Mouse (Mus musculus): ENCODE results near the gene Ugt1a5.
"Not testable (repeated sequence)": the region's sequence is repeated elsewhere in the genome, so short reads cannot be mapped to it uniquely, and the experiment has no call there.

The Ugt1a5 gene

GRCm38 (mm10) chr1:88197443-88197842 lies 31.6 kb downstream of the Ugt1a5 start:
- no peak for DNase-seq (ENCODE audit: low read depth)

- no peak for DNase-seq (ENCODE audit: low read depth)
These were observed 34.2 kb downstream of the Ugt1a5 start for GRCm38 (mm10) chr1:88199996-88200395.

- DNase-seq (ENCODE audit: low read depth): no peak
These were observed 34.6 kb downstream of the Ugt1a5 start, which contains the start of gene Ugt1a2 for GRCm38 (mm10) chr1:88200456-88200855. Ugt1a2 (plus strand) TSS chr1:88200601.

- peak; percentile 64 for DNase-seq (ENCODE audit: low read depth)
These were observed 39.6 kb downstream of the Ugt1a5 start, which contains the start of gene Dnajb3 for GRCm38 (mm10) chr1:88205294-88205922. Dnajb3 (minus strand) TSS chr1:88205782.

GRCm38 (mm10) chr1:88206843-88207479 lies 41.1 kb downstream of the Ugt1a5 start:
- no peak for DNase-seq (ENCODE audit: low read depth)

GRCm38 (mm10) chr1:88211812-88212211 lies 46.0 kb downstream of the Ugt1a5 start, which contains the start of gene Ugt1a1:
Ugt1a1 (plus strand) TSS chr1:88211959.
- peak; percentile 5 for DNase-seq (ENCODE audit: low read depth)

GRCm38 (mm10) chr1:88212341-88213045 lies 46.7 kb downstream of the Ugt1a5 start:
- DNase-seq (ENCODE audit: low read depth): peak; percentile 5

- peak; percentile 6 for DNase-seq (ENCODE audit: low read depth)
These were observed 47.2 kb downstream of the Ugt1a5 start for GRCm38 (mm10) chr1:88213061-88213460.

GRCm38 (mm10) chr1:88213766-88214461 lies 48.1 kb downstream of the Ugt1a5 start:
- DNase-seq (ENCODE audit: low read depth): peak; percentile 13

GRCm38 (mm10) chr1:88214462-88214952 lies 48.7 kb downstream of the Ugt1a5 start:
- peak; percentile 11 for DNase-seq (ENCODE audit: low read depth)

GRCm38 (mm10) chr1:88215466-88216380 lies 49.9 kb downstream of the Ugt1a5 start:
- peak; percentile 5 for DNase-seq (ENCODE audit: low read depth)

- DNase-seq (ENCODE audit: low read depth): no peak
These were observed 50.7 kb downstream of the Ugt1a5 start for GRCm38 (mm10) chr1:88216551-88216950.

- peak; percentile 11 for DNase-seq (ENCODE audit: low read depth)
These were observed 51.3 kb downstream of the Ugt1a5 start for GRCm38 (mm10) chr1:88217144-88217543.

GRCm38 (mm10) chr1:88217576-88217975 lies 51.8 kb downstream of the Ugt1a5 start:
- DNase-seq (ENCODE audit: low read depth): peak; percentile 7

- peak; percentile 2 for DNase-seq (ENCODE audit: low read depth)
These were observed 52.2 kb downstream of the Ugt1a5 start for GRCm38 (mm10) chr1:88218051-88218450.

GRCm38 (mm10) chr1:88218591-88218990 lies 52.8 kb downstream of the Ugt1a5 start:
- DNase-seq (ENCODE audit: low read depth): no peak

- DNase-seq (ENCODE audit: low read depth): no peak
These were observed 53.2 kb downstream of the Ugt1a5 start for GRCm38 (mm10) chr1:88219054-88219453.

GRCm38 (mm10) chr1:88220336-88220735 lies 54.5 kb downstream of the Ugt1a5 start:
- DNase-seq (ENCODE audit: low read depth): no peak

GRCm38 (mm10) chr1:88222216-88222615 lies 56.4 kb downstream of the Ugt1a5 start:
- DNase-seq (ENCODE audit: low read depth): no peak

GRCm38 (mm10) chr1:88223011-88223515 lies 57.3 kb downstream of the Ugt1a5 start:
- DNase-seq (ENCODE audit: low read depth): not testable (repeated sequence)

- no peak for DNase-seq (ENCODE audit: low read depth)
These were observed 57.8 kb downstream of the Ugt1a5 start for GRCm38 (mm10) chr1:88223591-88223990.
